15 mouse cellular contexts compared by ENCODE assay signal in genomic region chr19:16181852-16182475, GRCm38 (mm10). TPM values are rescaled to one million over a fixed set of nuclear protein-coding genes. Genes with fewer than 3 reads are reported as not detected.
DNase-seq lines count a peak whose midpoint lies in the region; ATAC-seq and TF ChIP-seq lines count a peak whose summit lies in the region.
"Had no signal": no experiment of that assay in that cellular context is flagged by ENCODE, and none has a peak within 500 bp of the region (broad histone marks: within the 10 kb centered on the region; RNA-seq: fewer than 3 reads in every experiment).

No protein-coding gene starts in this region.

- H3K4me3 ChIP-seq in heart, adult 2 months = no peak overlapping the region
- no peak overlapping the region for H3K4me3 ChIP-seq in liver, adult 2 months (ENCODE audit: insufficient read depth, low read depth, low read length)
- H3K4me3 ChIP-seq in liver, embryonic 11.5 days (ENCODE audit: low read depth, low read length) = no peak overlapping the region
- H3K4me3 ChIP-seq in bone marrow macrophage, adult 2 months (ENCODE audit: insufficient read depth, low read length) = no peak overlapping the region
- no peak overlapping the region for H3K4me3 ChIP-seq in limb, embryonic 11.5 days (ENCODE audit: low read depth, low read length)
- H3K4me3 ChIP-seq: embryonic facial prominence, embryonic 12.5 days; intestine, embryonic 15.5 days; liver, embryonic 13.5 days had no signal

- no peak for TF ChIP-seq POLR2A in heart, adult 2 months (IDR thresholded peaks at IDR 0.05; ENCODE audit: insufficient read depth, low read depth, low read length)
- TF ChIP-seq POLR2A in liver, adult 2 months (IDR thresholded peaks at IDR 0.05; ENCODE audit: extremely low read depth, insufficient read depth, low read length) = no peak
- TF ChIP-seq POLR2A in bone marrow macrophage, adult 2 months (IDR thresholded peaks at IDR 0.05; ENCODE audit: borderline replicate concordance, low read depth, low read length) = no peak

- TF ChIP-seq EP300 in heart, adult 2 months (IDR thresholded peaks at IDR 0.05; ENCODE audit: insufficient read depth, low read depth, low read length) = no peak

- no peak for ATAC-seq in liver, embryonic 11.5 days (replicated peaks; ENCODE audit: low FRiP score)
- no peak for ATAC-seq in limb, embryonic 11.5 days (ENCODE audit: insufficient number of reproducible peaks, low FRiP score, low TSS enrichment, low read depth)
- ATAC-seq: forebrain, embryonic 14.5 days; intestine, embryonic 15.5 days had no signal

- TF ChIP-seq CTCF in heart, adult 2 months (IDR thresholded peaks at IDR 0.05) = no peak
- TF ChIP-seq CTCF in liver, adult 2 months (IDR thresholded peaks at IDR 0.05; ENCODE audit: low read depth, low read length) = no peak
- TF ChIP-seq CTCF in bone marrow macrophage, adult 2 months (IDR thresholded peaks at IDR 0.05; ENCODE audit: low read depth, low read length) = no peak

- peaks cover 4% of the 10 kb centered on the region for H3K79me2 ChIP-seq in heart, adult 2 months (replicated peaks; ENCODE audit: control insufficient read depth, insufficient read depth, low read length)
- peaks cover 39% of the 10 kb centered on the region; the same call in 1 of the 2 replicates for H3K79me2 ChIP-seq in liver, adult 2 months (ENCODE audit: control insufficient read depth, insufficient read depth, low read length)

- H3K27me3 ChIP-seq in heart, adult 2 months (ENCODE audit: control insufficient read depth, insufficient read depth, low read length) = no peaks in the 10 kb centered on the region
- no peaks in the 10 kb centered on the region for H3K27me3 ChIP-seq in liver, adult 2 months (ENCODE audit: control insufficient read depth, insufficient read depth, low read length)
- no peaks in the 10 kb centered on the region for H3K27me3 ChIP-seq in liver, embryonic 11.5 days (replicated peaks; ENCODE audit: control insufficient read depth, insufficient read depth, low read length)
- no peaks in the 10 kb centered on the region for H3K27me3 ChIP-seq in limb, embryonic 11.5 days (ENCODE audit: control insufficient read depth, insufficient read depth, low read length)
- H3K27me3 ChIP-seq: embryonic facial prominence, embryonic 12.5 days; intestine, embryonic 15.5 days; liver, embryonic 13.5 days had no signal

- H3K9ac ChIP-seq in heart, adult 2 months (ENCODE audit: low read depth, low read length) = no peak overlapping the region
- H3K9ac ChIP-seq in liver, adult 2 months (ENCODE audit: low read depth, low read length) = no peak overlapping the region
- H3K9ac ChIP-seq in liver, embryonic 11.5 days (ENCODE audit: low read depth, low read length) = no peak overlapping the region
- H3K9ac ChIP-seq in limb, embryonic 11.5 days (ENCODE audit: low read length) = no peak overlapping the region
- H3K9ac ChIP-seq: embryonic facial prominence, embryonic 12.5 days; intestine, embryonic 15.5 days; liver, embryonic 13.5 days had no signal

- no peaks in the 10 kb centered on the region for H3K9me3 ChIP-seq in liver, embryonic 11.5 days (ENCODE audit: control insufficient read depth, low read length)
- H3K9me3 ChIP-seq in limb, embryonic 11.5 days (ENCODE audit: control insufficient read depth, low read length) = no peaks in the 10 kb centered on the region; the same call in 1 of the 2 replicates
- H3K9me3 ChIP-seq: embryonic facial prominence, embryonic 12.5 days; intestine, embryonic 15.5 days; liver, embryonic 13.5 days had no signal

- WGBS in heart, adult 2 months = 54% methylated on average over 7 of the region's 7 CpGs
- WGBS in liver, adult 2 months = 79% methylated on average over 7 of the region's 7 CpGs
- 77% methylated on average over 7 of the region's 7 CpGs for WGBS in liver, embryonic 11.5 days
- WGBS in limb, embryonic 11.5 days = 82% methylated on average over 7 of the region's 7 CpGs

- H3K27ac ChIP-seq in heart, adult 2 months = peak overlapping the region; percentile 74
- H3K27ac ChIP-seq in liver, adult 2 months (replicated peaks; ENCODE audit: insufficient read depth, low read depth, low read length) = peak overlapping the region; percentile 36; the same call in 1 of the 2 replicates
- no peak overlapping the region for H3K27ac ChIP-seq in liver, embryonic 11.5 days (ENCODE audit: low read depth, low read length)
- peak overlapping the region; percentile 26 for H3K27ac ChIP-seq in bone marrow macrophage, adult 2 months (ENCODE audit: insufficient read depth, low read depth, low read length)
- H3K27ac ChIP-seq in limb, embryonic 11.5 days (replicated peaks; ENCODE audit: low read depth, low read length) = no peak overlapping the region
- H3K27ac ChIP-seq: embryonic facial prominence, embryonic 12.5 days; intestine, embryonic 15.5 days; liver, embryonic 13.5 days had no signal

- peaks cover 23% of the 10 kb centered on the region for H3K4me1 ChIP-seq in heart, adult 2 months (ENCODE audit: control insufficient read depth, insufficient read depth, low read length)
- peaks cover 20% of the 10 kb centered on the region for H3K4me1 ChIP-seq in liver, adult 2 months (ENCODE audit: control insufficient read depth, insufficient read depth, low read length)
- H3K4me1 ChIP-seq in liver, embryonic 11.5 days (replicated peaks; ENCODE audit: control insufficient read depth, insufficient read depth, low read length) = peaks cover 2% of the 10 kb centered on the region
- H3K4me1 ChIP-seq in bone marrow macrophage, adult 2 months (ENCODE audit: control insufficient read depth, insufficient read depth, low read length) = peaks cover 56% of the 10 kb centered on the region
- H3K4me1 ChIP-seq in limb, embryonic 11.5 days (ENCODE audit: control insufficient read depth, insufficient read depth, low read length) = no peaks in the 10 kb centered on the region

- intact Hi-C loops in heart, adult 2 months (cut with DNase I) = loop anchor here (2.0 to 5.0 kb wide), 2 partner anchors 13 to 45 kb away; no protein-coding TSS in a partner anchor
- intact Hi-C loops in heart, postnatal 36 days (cut with DNase I) = no loop called here

- no peak for DNase-seq in heart, adult 2 months
- DNase-seq in heart, postnatal 36 days = no peak
- DNase-seq in liver, adult 2 months (ENCODE audit: extremely low read depth, low read depth, low spot score) = no peak
- DNase-seq in liver, embryonic 11.5 days (ENCODE audit: low spot score) = no peak
- DNase-seq in limb, embryonic 11.5 days (ENCODE audit: low spot score) = peak; percentile 18
- no peak for DNase-seq in cerebellum, postnatal 4 days (ENCODE audit: low spot score in 2 of 2)
- DNase-seq in spleen, postnatal 10 days (ENCODE audit: low spot score in 2 of 2) = no peak
- DNase-seq: B cell, adult 2 months; gastrocnemius, postnatal 25 days; liver, embryonic 13.5 days; right cerebral cortex, postnatal 14 days had no signal

- H3K36me3 ChIP-seq in heart, adult 2 months (ENCODE audit: control insufficient read depth, insufficient read depth, low read length) = peaks cover 19% of the 10 kb centered on the region
- H3K36me3 ChIP-seq in liver, adult 2 months (ENCODE audit: control insufficient read depth, insufficient read depth, low read length) = no peaks in the 10 kb centered on the region
- no peaks in the 10 kb centered on the region for H3K36me3 ChIP-seq in liver, embryonic 11.5 days (ENCODE audit: control insufficient read depth, insufficient read depth, low read length)
- no peaks in the 10 kb centered on the region for H3K36me3 ChIP-seq in limb, embryonic 11.5 days (ENCODE audit: control insufficient read depth, insufficient read depth, low read length)
- H3K36me3 ChIP-seq: embryonic facial prominence, embryonic 12.5 days; intestine, embryonic 15.5 days; liver, embryonic 13.5 days had no signal

- H3K4me2 ChIP-seq in liver, embryonic 11.5 days = no peak overlapping the region
- H3K4me2 ChIP-seq in limb, embryonic 11.5 days (ENCODE audit: low read depth, severe bottlenecking) = no peak overlapping the region
- H3K4me2 ChIP-seq: embryonic facial prominence, embryonic 12.5 days; intestine, embryonic 15.5 days; liver, embryonic 13.5 days had no signal

RNA-seq across cellular contexts. Expression of gene Gnaq, which starts 49.3 kb away (rescaled TPM):
- total RNA-seq in heart, adult 2 months (2021) = 10 to 100 TPM; 23.1 to 23.4 TPM
- polyA plus RNA-seq in heart, adult 2 months (2012; rRNA removed) = 8.4 and 14.5 TPM in 2 replicates
- 10 to 100 TPM; 22.5 to 23.0 TPM for total RNA-seq in heart, postnatal 36 days (2021)
- 10.2 and 12.8 TPM in 2 replicates for total RNA-seq in liver, adult 2 months (2014; rRNA removed)
- 4.6 and 5.2 TPM in 2 replicates for polyA plus RNA-seq in liver, adult 2 months (2012; rRNA removed)
- 7.6 and 8.6 TPM in 2 replicates for polyA plus RNA-seq in liver, embryonic 11.5 days (2014; fragmentation: Nextera tagmentation; extraction: Ambion mirVana)
- 86.9 and 96.5 TPM in 2 replicates for polyA plus RNA-seq in bone marrow macrophage, adult 2 months (2012; ENCODE audit: insufficient read depth, insufficient read length, missing spikeins)
- polyA plus RNA-seq in limb, embryonic 11.5 days (2014; fragmentation: Nextera tagmentation; extraction: Ambion mirVana) = 14.1 and 15.2 TPM in 2 replicates

Comparison
In these comparisons a context has a peak if more than half of its experiments do, and no peak if none do; other contexts are left out.
1. H3K27ac ChIP-seq: peak in heart, adult 2 months (single experiment), liver, adult 2 months (single experiment) and bone marrow macrophage, adult 2 months (single experiment); none in liver, embryonic 11.5 days (single experiment) and limb, embryonic 11.5 days (single experiment).